Mouse (Mus musculus) midbrain, embryonic 14.5 days (tissue): Measurements from ENCODE around the gene Plekha6. TPM values are rescaled to one million over a fixed set of nuclear protein-coding genes. Genes with fewer than 3 reads are reported as not detected.

Experiments used
- ATAC-seq: fragments of 200-750 bp; cut with Nextera tagmentation; 2 replicates; pipeline ENCODE4 v1.8.0; 2017; ENCODE audit warnings: moderate number of reproducible peaks, moderate library complexity; ENCODE audit not compliant: low FRiP score, low TSS enrichment
- DNase-seq: peaks from one replicate; pipeline ENCODE4 v3.0.0-alpha.2; 2015
- H3K27ac ChIP-seq: fragments of 300-500 bp; sonication (generic); replicated peaks from 2 replicates; pipeline ENCODE4 v1.5.1; 2014; ENCODE audit warnings: mild to moderate bottlenecking, low read depth, low read length, moderate library complexity
- H3K27me3 ChIP-seq: fragments of 300-500 bp; sonication (generic); 2 replicates; pipeline ENCODE4 v1.6.1; 2014; ENCODE audit warnings: low read length, control low read depth, mixed read lengths; ENCODE audit not compliant: control insufficient read depth, insufficient read depth
- H3K36me3 ChIP-seq: fragments of 300-500 bp; sonication (generic); 2 replicates; pipeline ENCODE4 v1.6.1; 2014; ENCODE audit warnings: low read length, control low read depth; ENCODE audit not compliant: control insufficient read depth, insufficient read depth
- H3K4me1 ChIP-seq: fragments of 300-500 bp; sonication (generic); 2 replicates; pipeline ENCODE4 v1.6.1; 2014; ENCODE audit warnings: mild to moderate bottlenecking, antibody characterized with exemption, low read length, control low read depth; ENCODE audit not compliant: control insufficient read depth, insufficient read depth
- H3K4me2 ChIP-seq: fragments of 300-500 bp; sonication (generic); 2 replicates; pipeline ENCODE4 v1.6.1; 2014; ENCODE audit warnings: mild to moderate bottlenecking, low read length, moderate library complexity
- H3K4me3 ChIP-seq: fragments of 300-500 bp; sonication (generic); replicated peaks from 2 replicates; pipeline ENCODE4 v1.5.1; 2014; ENCODE audit warnings: low read depth, low read length
- H3K9ac ChIP-seq: fragments of 300-500 bp; sonication (generic); replicated peaks from 2 replicates; pipeline ENCODE4 v1.6.1; 2014; ENCODE audit warnings: mild to moderate bottlenecking, low read length, moderate library complexity
- H3K9me3 ChIP-seq: fragments of 300-500 bp; sonication (generic); 2 replicates; pipeline ENCODE4 v1.6.1; 2016; ENCODE audit warnings: low read length, control low read depth, mixed read lengths; ENCODE audit not compliant: control insufficient read depth
- WGBS: fragments of 180-500 bp; shearing (Covaris S2); extraction: QIAGEN DNeasy Blood & Tissue Kit; methylation state at CpG from one replicate; pipeline ENCODE4 v1.1.7; 2014; 5-methylcytosine and 5-hydroxymethylcytosine counted together
- polyA plus RNA-seq: library from polyadenylated mRNA; unstranded; fragments of >200 nt; fragmentation: Nextera tagmentation; extraction: Ambion mirVana; gene quantifications from 2 replicates; pipeline ENCODE4 v1.2.1, GENCODE M21; 2014

Gene Plekha6
- polyA plus RNA-seq, 1 experiment from 2014 or later, result 25.4 TPM

DNA sequence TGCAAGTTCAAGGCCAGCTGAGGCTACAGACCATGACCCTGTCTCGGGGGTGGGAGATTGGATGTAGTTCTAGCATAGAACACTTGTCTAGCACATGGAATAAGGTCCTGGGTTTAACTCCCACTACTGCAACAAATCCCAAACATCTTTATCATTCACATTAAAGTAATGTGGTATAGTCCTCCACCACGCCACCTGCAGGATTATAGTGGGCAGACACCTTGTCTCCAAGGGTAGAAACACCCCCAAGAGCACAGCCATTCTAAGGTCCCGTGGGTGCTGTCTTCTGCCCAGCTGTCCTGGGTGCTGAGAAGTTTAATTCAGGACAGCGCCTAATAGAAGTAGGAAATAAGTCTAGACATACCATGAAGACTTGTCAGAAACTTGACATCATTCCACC lies 152.6 kb downstream of the Plekha6 start:
- Histone ChIP-seq H3K4me1 (peaks cover 6% of the 10 kb centered on the region; the same call in 1 of the 2 replicates), H3K4me2 (no peak overlapping the region), H3K27me3 (no peaks in the 10 kb centered on the region), H3K36me3 (no peaks in the 10 kb centered on the region), H3K27ac (no peak overlapping the region), H3K4me3 (no peak overlapping the region), H3K9me3 (no peaks in the 10 kb centered on the region), H3K9ac (no peak overlapping the region)
- WGBS, result 82% methylated on average over 4 of the region's 4 CpGs
- DNase-seq, result no peak
- ATAC-seq, result no peak

DNA sequence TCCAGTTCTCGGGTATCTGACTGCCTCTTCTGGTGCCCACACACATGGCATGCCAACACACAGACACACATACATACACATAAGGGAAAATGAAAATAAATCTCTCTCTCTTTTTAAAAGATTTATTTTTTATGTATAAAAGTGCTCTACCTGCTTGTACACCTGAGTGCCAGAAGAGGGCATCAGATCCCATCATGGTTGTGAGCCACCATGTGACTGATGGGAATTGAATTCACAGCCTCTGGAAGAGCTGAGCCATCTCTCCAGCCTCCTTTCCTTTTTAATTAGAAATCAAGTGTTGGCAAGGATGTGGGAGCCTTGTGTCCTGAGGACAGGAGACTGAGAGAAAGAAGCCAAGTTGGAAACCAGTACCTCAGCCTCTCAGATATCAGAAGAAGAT lies 153.1 kb downstream of the Plekha6 start:
- no peak overlapping the region for H3K9ac ChIP-seq
- 86% methylated on average over 1 of the region's 1 CpGs for WGBS
- DNase-seq (peak; percentile 41), ATAC-seq (no peak)
- no peaks in the 10 kb centered on the region for H3K36me3 ChIP-seq
- H3K27me3 ChIP-seq, result no peaks in the 10 kb centered on the region
- peaks cover 6% of the 10 kb centered on the region; the same call in 1 of the 2 replicates for H3K4me1 ChIP-seq
- no peaks in the 10 kb centered on the region for H3K9me3 ChIP-seq
- H3K4me3 ChIP-seq, result no peak overlapping the region
- no peak overlapping the region for H3K27ac ChIP-seq
- H3K4me2 ChIP-seq, result no peak overlapping the region

DNA sequence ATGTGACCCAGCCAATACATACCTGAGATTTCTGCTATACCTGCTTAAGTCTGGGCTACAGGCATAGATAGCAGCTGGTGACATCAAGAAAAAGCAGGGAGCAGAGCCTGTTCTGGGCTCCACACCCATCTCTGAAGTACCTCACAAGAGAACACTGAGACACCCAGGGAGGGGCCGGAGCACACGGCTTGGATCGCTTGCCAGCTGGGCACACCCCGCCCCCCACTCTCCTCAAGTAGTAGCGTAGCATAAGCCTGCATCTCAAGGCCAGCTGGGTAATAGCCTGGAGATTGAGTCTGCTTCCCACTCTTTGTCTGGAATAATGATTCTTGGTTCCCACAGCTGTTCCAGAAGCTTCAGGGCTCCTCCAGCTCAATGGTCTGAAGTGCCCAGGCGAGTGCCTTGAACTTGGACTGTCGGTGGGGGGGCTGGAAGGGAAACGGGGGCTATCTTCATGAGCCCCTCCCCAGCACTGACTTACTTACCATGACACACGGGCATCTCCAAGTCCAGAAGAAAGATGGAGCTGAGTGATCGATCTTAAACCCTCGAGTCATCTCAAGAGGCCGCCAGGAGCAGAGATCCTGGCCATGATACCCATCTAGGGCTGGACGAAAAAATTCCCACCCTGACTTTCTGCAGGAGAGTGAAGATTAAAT lies 157.4 kb downstream of the Plekha6 start, which contains the start of gene Kiss1:
Gene Kiss1, plus strand, starts transcription at position 609 of the 659 bp plus-strand sequence.
- H3K36me3 ChIP-seq, result no peaks in the 10 kb centered on the region
- no peaks in the 10 kb centered on the region for H3K27me3 ChIP-seq
- no peak within 1 kb of the TSS for H3K27ac ChIP-seq
- ATAC-seq, result no peak
- H3K4me2 ChIP-seq, result no peak within 1 kb of the TSS
- peak; percentile 25 for DNase-seq
- WGBS, result 78% methylated on average over 13 of the region's 13 CpGs
- no peaks in the 10 kb centered on the region for H3K4me1 ChIP-seq
- H3K9me3 ChIP-seq, result no peaks in the 10 kb centered on the region
- H3K9ac ChIP-seq, result no peak within 1 kb of the TSS
- no peak within 1 kb of the TSS for H3K4me3 ChIP-seq

DNA sequence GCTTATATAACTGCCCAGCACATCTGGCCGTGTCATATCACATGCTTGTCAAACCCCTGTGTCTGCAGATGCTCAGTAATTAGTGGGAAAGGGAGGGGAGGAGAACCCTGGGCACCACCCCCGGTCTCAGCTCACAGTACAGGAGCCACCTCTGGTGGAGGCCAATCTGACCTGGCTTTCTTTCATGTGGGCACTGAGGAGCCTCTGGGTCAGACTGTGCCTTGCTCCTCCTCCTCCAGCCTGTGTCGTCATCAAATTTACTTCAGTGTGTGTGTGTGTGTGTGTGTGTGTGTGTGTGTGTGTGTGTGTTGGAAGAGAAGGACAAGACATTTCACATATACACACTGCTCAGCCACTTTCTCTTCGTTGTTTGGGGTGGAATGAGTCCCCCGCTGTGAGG lies 159.3 kb downstream of the Plekha6 start:
- Histone ChIP-seq H3K4me3 (no peak overlapping the region), H3K4me2 (no peak overlapping the region), H3K27ac (no peak overlapping the region), H3K4me1 (no peaks in the 10 kb centered on the region), H3K9me3 (no peaks in the 10 kb centered on the region), H3K27me3 (no peaks in the 10 kb centered on the region), H3K36me3 (no peaks in the 10 kb centered on the region), H3K9ac (no peak overlapping the region)
- DNase-seq (no peak), ATAC-seq (no peak)
- WGBS, result 50% methylated on average over 5 of the region's 5 CpGs

DNA sequence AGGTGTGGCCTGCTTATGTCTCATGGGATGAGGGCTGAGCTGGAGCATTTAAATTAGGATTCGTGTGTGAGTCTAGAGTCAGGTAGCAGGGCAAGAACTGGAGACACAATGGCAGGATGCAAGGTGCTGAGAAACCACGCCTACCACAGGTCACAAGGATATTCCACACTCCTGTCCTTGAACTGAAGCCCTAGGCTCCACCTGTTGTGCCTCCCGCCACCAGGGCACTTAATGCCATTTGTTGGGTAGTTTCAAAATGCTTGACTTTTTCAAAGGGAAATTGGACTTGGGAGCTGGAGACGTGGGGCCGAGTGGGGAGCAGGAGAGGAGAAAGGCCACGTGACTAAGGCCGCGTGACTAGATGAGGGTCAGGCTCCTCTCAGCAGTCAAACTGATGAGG lies 161.9 kb downstream of the Plekha6 start:
- no peaks in the 10 kb centered on the region for H3K36me3 ChIP-seq
- no peak overlapping the region for H3K27ac ChIP-seq
- no peak overlapping the region for H3K9ac ChIP-seq
- no peak overlapping the region for H3K4me3 ChIP-seq
- DNase-seq, result no peak
- no peak for ATAC-seq
- H3K4me2 ChIP-seq, result no peak overlapping the region
- 93% methylated on average over 8 of the region's 8 CpGs for WGBS
- H3K27me3 ChIP-seq, result peaks cover 10% of the 10 kb centered on the region; the same call in 1 of the 2 replicates
- peaks cover 12% of the 10 kb centered on the region for H3K4me1 ChIP-seq
- H3K9me3 ChIP-seq, result no peaks in the 10 kb centered on the region

DNA sequence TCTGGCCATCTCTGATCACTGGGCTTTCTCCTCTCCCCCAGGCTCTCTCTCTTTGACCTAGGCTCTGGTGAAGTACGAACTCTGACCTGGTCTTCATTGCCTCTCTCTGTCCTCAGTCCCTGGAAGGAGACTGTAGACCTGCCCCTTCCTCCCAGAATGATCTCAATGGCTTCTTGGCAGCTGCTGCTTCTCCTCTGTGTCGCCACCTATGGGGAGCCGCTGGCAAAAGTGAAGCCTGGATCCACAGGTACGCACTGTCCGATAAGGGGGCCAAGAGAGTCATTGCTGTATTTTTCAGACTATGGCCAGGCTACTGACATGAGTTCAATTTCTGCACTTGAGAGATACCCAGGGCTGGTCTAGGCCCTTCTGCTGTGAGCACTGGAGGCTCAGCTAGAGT lies 163.1 kb downstream of the Plekha6 start:
- Histone ChIP-seq H3K4me1 (peaks cover 21% of the 10 kb centered on the region), H3K36me3 (no peaks in the 10 kb centered on the region), H3K9ac (no peak overlapping the region), H3K4me3 (no peak overlapping the region), H3K27me3 (peaks cover 10% of the 10 kb centered on the region; the same call in 1 of the 2 replicates), H3K9me3 (no peaks in the 10 kb centered on the region), H3K4me2 (no peak overlapping the region), H3K27ac (no peak overlapping the region)
- DNase-seq (no peak), ATAC-seq (no peak)
- 62% methylated on average over 5 of the region's 5 CpGs for WGBS

DNA sequence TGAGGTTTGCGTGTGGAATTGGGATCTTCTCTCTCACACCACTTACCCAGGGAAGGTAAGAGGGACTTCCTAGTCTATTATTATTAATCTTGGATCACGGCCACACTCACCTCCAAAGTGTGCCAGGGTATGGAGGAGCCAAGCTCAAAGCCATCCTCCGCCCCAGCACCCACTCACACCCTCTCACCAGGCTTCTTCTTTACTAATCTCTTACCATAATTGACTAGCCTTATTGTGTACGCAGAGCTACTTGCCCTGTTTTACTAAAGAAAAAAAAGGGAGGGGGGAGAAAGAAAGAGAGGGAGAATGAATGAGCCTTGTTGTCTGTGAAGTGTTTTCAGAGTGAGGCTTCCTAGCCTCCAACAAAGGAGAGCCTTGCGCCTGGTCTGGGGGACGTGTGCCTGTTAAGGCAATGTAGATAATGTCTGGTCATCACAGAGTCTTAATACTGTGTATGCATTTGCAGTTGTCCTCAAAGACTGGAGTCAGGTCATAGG lies 164.3 kb downstream of the Plekha6 start:
- Histone ChIP-seq H3K4me3 (no peak overlapping the region), H3K4me1 (peaks cover 21% of the 10 kb centered on the region), H3K27ac (no peak overlapping the region), H3K36me3 (no peaks in the 10 kb centered on the region), H3K9ac (no peak overlapping the region), H3K9me3 (no peaks in the 10 kb centered on the region), H3K27me3 (peaks cover 10% of the 10 kb centered on the region; the same call in 1 of the 2 replicates), H3K4me2 (no peak overlapping the region)
- ATAC-seq (no peak), DNase-seq (peak; percentile 38)
- WGBS, result 50% methylated on average over 6 of the region's 6 CpGs

DNA sequence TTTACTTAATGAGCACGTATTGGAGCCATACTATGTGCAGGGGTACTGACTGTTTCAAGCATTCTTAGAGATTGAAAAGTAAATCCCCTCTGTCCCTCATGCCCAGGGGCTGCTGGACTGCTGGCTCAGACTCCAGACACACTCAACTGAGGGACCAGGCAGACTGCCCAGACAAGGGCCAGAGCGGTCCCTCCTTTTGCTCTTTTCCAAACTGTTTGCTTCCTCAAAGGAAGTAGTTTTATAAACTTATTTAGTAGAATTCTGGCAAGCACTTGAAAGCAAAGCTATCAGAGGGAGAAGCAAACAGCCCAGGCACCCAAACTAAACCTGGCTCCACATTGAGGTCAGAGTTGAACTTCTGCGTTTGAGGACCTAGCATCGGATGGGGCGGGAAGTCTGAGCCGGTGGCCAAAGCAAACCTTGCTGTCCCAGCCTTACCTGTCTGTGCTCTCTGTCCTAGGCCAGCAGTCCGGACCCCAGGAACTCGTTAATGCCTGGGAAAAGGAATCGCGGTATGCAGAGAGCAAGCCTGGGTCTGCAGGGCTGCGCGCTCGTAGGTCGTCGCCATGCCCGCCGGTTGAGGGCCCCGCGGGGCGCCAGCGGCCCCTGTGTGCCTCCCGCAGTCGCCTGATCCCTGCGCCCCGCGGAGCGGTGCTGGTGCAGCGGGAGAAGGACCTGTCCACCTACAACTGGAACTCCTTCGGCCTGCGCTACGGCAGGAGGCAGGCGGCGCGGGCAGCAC lies 165.1 kb downstream of the Plekha6 start:
- Histone ChIP-seq H3K9me3 (no peaks in the 10 kb centered on the region), H3K4me3 (peak overlapping the region; percentile 28; the same call in 1 of the 2 replicates), H3K27me3 (peaks cover 10% of the 10 kb centered on the region; the same call in 1 of the 2 replicates), H3K9ac (no peak overlapping the region; the same call in 1 of the 2 replicates), H3K27ac (no peak overlapping the region), H3K4me1 (peaks cover 21% of the 10 kb centered on the region), H3K36me3 (no peaks in the 10 kb centered on the region), H3K4me2 (peak overlapping the region; percentile 55)
- peak; percentile 31 for DNase-seq
- WGBS, result 9% methylated on average over 34 of the region's 34 CpGs
- no peak for ATAC-seq
